Mouse (Mus musculus): ENCODE measurements at regions not wholly inside any gene's neighbourhood (a gene's known extent, or its start where the extent isn't known, plus 50 kb on each side); places are given as distances from the start of the nearest gene placed in this dataset.

DNA sequence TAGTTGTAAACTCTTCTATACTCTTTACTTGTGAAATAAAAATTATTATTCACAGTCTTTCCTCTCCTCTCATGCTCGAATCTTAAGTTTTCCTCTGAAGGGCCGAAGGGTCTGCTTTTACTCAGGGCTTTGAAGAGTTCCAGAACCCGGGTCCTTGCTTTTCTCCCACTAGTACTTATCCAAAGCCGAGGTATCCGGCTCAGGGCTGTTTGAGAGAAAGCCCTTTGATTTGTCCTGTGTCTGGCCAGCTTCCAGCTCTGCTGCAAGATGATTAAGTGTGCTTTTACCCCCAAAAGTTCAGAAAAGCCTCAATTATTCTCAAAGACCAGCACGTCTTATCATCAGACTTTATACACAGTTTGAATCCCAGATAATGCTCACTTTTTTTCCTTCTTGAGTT is 88.7 kb upstream of the Tcf21 start:
- no peak overlapping the region for H3K4me2 ChIP-seq (replicated peaks; ENCODE audit: low read depth, low read length)
- peak; percentile 84; the same call in 1 of the 2 replicates for ATAC-seq (ENCODE audit: insufficient number of reproducible peaks, insufficient read depth, low FRiP score, low read depth)
- 0 out of 2 replicates have a peak, but pooled peaks cover 9% of the 10 kb centered on the region for H3K4me1 ChIP-seq (ENCODE audit: control insufficient read depth, insufficient read depth, low read length)
- H3K36me3 ChIP-seq (ENCODE audit: control insufficient read depth, insufficient read depth, low read length), result no peaks in the 10 kb centered on the region
- no peak overlapping the region for H3K9ac ChIP-seq (replicated peaks; ENCODE audit: low read depth, low read length)
- WGBS, result 33% methylated on average over 6 of the region's 6 CpGs
- peak overlapping the region; percentile 61; the same call in 1 of the 2 replicates for H3K27ac ChIP-seq (ENCODE audit: low read length)
- no peaks in the 10 kb centered on the region for H3K27me3 ChIP-seq (ENCODE audit: control insufficient read depth, insufficient read depth, low read length)
- H3K4me3 ChIP-seq (ENCODE audit: low read depth, low read length), result no peak overlapping the region
- no peaks in the 10 kb centered on the region for H3K9me3 ChIP-seq (ENCODE audit: control insufficient read depth, low read depth, low read length)

DNA sequence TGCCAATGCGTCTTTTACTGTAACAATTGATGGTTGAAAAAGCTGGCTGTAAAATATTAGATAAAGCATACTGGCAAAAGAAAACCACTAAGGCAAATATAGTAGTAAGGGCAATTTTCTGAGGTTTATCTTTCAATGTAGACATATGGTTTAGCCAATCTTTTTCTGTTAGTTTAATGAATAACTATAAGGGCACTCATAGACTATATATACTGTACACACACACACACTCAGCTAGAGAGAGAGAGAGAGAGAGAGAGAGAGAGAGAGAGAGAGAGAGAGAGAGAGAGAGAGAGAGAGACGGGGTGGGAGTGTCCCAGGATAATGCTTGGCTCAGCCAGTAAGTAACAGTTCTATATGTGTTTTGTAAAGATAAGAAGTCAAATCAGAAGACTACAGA is 85.3 kb upstream of the Tcf21 start:
- WGBS, result 81% methylated on average over 2 of the region's 2 CpGs

DNA sequence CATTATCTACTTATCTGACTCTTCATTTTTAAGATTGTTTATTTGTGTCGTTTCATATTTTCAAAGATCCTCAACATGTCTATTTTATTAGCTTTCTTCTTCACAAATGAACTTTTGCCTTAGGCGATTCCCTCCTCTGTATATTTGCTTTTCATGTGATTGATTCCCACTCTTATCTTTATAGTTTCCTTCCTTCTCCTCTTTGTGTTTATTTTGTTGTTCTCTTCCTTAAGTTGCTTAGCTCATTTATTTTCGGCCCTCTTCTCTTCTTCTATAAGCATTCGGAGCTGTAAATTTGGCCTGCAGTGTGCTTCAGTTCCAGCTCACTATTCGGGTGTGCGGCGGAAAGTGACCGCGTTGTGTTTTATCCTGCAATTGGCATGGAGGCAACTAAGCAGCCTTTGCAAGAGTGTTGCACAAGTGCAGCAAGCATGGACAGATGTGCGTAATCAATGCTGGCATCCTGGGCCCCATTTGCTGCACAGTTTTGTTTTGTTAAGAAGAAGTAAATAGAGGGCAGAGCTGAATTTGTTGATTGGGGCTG is 73.5 kb upstream of the Tcf21 start:
- no peaks in the 10 kb centered on the region for H3K36me3 ChIP-seq (ENCODE audit: control insufficient read depth, insufficient read depth, low read length)
- H3K4me2 ChIP-seq (replicated peaks; ENCODE audit: low read depth, low read length), result no peak overlapping the region
- H3K9ac ChIP-seq (replicated peaks; ENCODE audit: low read depth, low read length), result no peak overlapping the region
- H3K4me3 ChIP-seq (ENCODE audit: low read depth, low read length), result no peak overlapping the region
- H3K9me3 ChIP-seq (ENCODE audit: control insufficient read depth, low read depth, low read length), result no peaks in the 10 kb centered on the region
- ATAC-seq (ENCODE audit: insufficient number of reproducible peaks, insufficient read depth, low FRiP score, low read depth), result no peak
- H3K27me3 ChIP-seq (ENCODE audit: control insufficient read depth, insufficient read depth, low read length), result no peaks in the 10 kb centered on the region
- H3K27ac ChIP-seq (ENCODE audit: low read length), result no peak overlapping the region
- no peaks in the 10 kb centered on the region for H3K4me1 ChIP-seq (ENCODE audit: control insufficient read depth, insufficient read depth, low read length)
- WGBS, result 38% methylated on average over 10 of the region's 10 CpGs

More for the DNA sequence above, 85.3 kb upstream of the Tcf21 start:
- no peaks in the 10 kb centered on the region for H3K36me3 ChIP-seq (ENCODE audit: control insufficient read depth, insufficient read depth, low read length)
- no peak overlapping the region for H3K4me2 ChIP-seq (replicated peaks; ENCODE audit: low read depth, low read length)
- no peaks in the 10 kb centered on the region for H3K27me3 ChIP-seq (ENCODE audit: control insufficient read depth, insufficient read depth, low read length)
- H3K4me1 ChIP-seq (ENCODE audit: control insufficient read depth, insufficient read depth, low read length), result 0 out of 2 replicates have a peak, but pooled peaks cover 6% of the 10 kb centered on the region
- no peak for ATAC-seq (ENCODE audit: insufficient number of reproducible peaks, insufficient read depth, low FRiP score, low read depth)
- no peak overlapping the region for H3K4me3 ChIP-seq (ENCODE audit: low read depth, low read length)
- no peak overlapping the region for H3K27ac ChIP-seq (ENCODE audit: low read length)
- H3K9ac ChIP-seq (replicated peaks; ENCODE audit: low read depth, low read length), result no peak overlapping the region
- H3K9me3 ChIP-seq (ENCODE audit: control insufficient read depth, low read depth, low read length), result no peaks in the 10 kb centered on the region

DNA sequence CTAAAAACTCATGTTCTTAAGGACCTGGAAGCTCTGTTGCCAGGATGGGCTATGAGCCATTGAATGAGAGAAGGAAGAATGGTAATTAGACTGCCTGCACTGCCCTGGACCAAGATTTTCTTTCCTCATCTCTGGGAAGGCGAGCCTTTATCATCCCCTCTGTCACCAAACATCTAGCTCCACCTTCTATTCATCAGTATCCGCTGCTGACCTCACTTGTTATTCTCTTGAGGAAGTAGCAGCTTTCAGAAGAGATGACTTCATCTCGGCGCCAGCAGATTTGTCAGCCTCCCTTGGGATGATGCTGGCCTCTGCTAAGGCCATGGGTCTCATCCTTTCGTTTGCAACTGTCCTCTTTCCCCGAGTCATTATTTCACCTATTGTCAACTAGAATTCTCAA is 67.5 kb upstream of the Tcf21 start:
- no peak overlapping the region for H3K4me2 ChIP-seq (replicated peaks; ENCODE audit: low read depth, low read length)
- ATAC-seq (ENCODE audit: insufficient number of reproducible peaks, insufficient read depth, low FRiP score, low read depth), result no peak

DNA sequence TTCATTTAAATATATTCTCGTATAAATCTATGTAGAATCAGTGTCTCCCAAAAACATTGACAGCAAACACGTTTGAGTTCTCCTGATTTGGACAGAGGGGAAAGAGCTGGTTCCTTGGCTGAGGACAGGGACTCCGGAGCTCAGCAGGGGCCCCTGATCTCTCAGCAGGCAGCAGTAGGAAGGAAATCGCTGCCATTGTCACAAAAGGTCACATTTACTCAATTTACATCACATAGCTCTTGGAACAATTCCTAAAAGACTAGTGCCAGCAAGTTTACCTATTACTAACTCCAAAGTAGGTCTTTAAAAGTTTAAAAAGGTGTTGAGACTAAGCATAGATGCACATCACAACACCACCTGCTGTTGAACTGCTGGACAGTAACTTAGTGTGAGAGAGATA is 59.7 kb upstream of the Tcf21 start:
- Histone ChIP-seq H3K4me3 (ENCODE audit: low read depth, low read length) (no peak overlapping the region), H3K9ac (replicated peaks; ENCODE audit: low read depth, low read length) (no peak overlapping the region), H3K4me1 (ENCODE audit: control insufficient read depth, insufficient read depth, low read length) (peaks cover 13% of the 10 kb centered on the region), H3K36me3 (ENCODE audit: control insufficient read depth, insufficient read depth, low read length) (no peaks in the 10 kb centered on the region), H3K9me3 (ENCODE audit: control insufficient read depth, low read depth, low read length) (no peaks in the 10 kb centered on the region), H3K4me2 (replicated peaks; ENCODE audit: low read depth, low read length) (no peak overlapping the region), H3K27ac (ENCODE audit: low read length) (no peak overlapping the region), H3K27me3 (ENCODE audit: control insufficient read depth, insufficient read depth, low read length) (no peaks in the 10 kb centered on the region)
- no peak for ATAC-seq (ENCODE audit: insufficient number of reproducible peaks, insufficient read depth, low FRiP score, low read depth)
- WGBS, result 48% methylated on average over 4 of the region's 4 CpGs

More for the DNA sequence above, 67.5 kb upstream of the Tcf21 start:
- Histone ChIP-seq H3K4me1 (ENCODE audit: control insufficient read depth, insufficient read depth, low read length) (no peaks in the 10 kb centered on the region), H3K9ac (replicated peaks; ENCODE audit: low read depth, low read length) (no peak overlapping the region), H3K27ac (ENCODE audit: low read length) (no peak overlapping the region), H3K36me3 (ENCODE audit: control insufficient read depth, insufficient read depth, low read length) (no peaks in the 10 kb centered on the region), H3K4me3 (ENCODE audit: low read depth, low read length) (no peak overlapping the region), H3K9me3 (ENCODE audit: control insufficient read depth, low read depth, low read length) (no peaks in the 10 kb centered on the region), H3K27me3 (ENCODE audit: control insufficient read depth, insufficient read depth, low read length) (no peaks in the 10 kb centered on the region)
- WGBS, result 68% methylated on average over 6 of the region's 6 CpGs

DNA sequence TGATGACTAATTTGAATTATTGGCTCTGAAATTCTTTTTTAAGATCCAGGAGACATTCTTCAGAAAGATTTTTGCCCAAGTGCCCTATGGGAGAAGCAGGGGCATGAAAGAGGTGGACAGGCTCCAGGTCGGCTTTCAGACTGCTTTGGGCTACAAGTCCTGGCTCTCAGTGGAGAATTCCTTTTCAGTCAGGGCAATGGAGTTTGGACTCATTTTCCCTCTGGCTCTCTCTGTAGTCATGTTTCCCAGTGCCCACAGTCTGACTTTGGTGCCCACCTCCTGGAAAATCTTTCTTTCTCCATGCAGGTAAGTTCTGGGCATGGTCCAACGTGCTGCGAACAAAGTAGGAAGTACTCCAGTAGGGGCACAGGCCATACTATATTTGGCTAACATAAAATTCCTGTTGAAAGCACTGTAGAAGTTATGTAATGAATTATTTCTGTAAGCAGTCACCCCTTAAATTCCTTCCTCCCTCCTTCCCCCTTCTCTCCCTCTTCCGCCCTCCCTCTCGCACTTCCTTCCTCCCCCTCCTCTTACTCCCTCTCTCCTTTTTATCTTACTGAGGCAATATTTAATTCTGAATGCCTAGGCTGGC is 57.7 kb upstream of the Tcf21 start:
- Histone ChIP-seq H3K27ac (ENCODE audit: low read length) (no peak overlapping the region), H3K4me1 (ENCODE audit: control insufficient read depth, insufficient read depth, low read length) (peaks cover 19% of the 10 kb centered on the region), H3K4me3 (ENCODE audit: low read depth, low read length) (no peak overlapping the region), H3K9me3 (ENCODE audit: control insufficient read depth, low read depth, low read length) (no peaks in the 10 kb centered on the region), H3K4me2 (replicated peaks; ENCODE audit: low read depth, low read length) (no peak overlapping the region), H3K27me3 (ENCODE audit: control insufficient read depth, insufficient read depth, low read length) (no peaks in the 10 kb centered on the region), H3K36me3 (ENCODE audit: control insufficient read depth, insufficient read depth, low read length) (no peaks in the 10 kb centered on the region), H3K9ac (replicated peaks; ENCODE audit: low read depth, low read length) (no peak overlapping the region)
- 57% methylated on average over 5 of the region's 5 CpGs for WGBS
- no peak for ATAC-seq (ENCODE audit: insufficient number of reproducible peaks, insufficient read depth, low FRiP score, low read depth)

DNA sequence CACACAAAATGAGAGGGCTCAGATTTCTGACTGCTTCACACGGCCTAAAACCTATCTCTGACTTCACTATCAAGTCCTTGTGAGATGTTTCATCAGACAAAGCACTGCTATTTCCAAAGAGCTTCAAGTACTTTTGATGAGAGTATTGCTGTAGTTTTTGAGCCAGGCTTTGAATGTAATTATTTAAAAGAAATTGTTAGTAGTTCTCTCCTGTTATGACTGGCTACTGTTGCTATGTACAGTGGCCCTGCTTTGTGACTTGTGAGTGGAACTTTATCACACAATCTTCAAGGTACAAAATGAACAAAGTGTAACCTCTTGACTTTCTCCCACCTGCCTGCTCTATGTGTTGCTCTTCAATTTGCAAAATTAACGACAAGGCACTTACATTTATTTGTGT is 57.1 kb upstream of the Tcf21 start:
- H3K4me2 ChIP-seq (replicated peaks; ENCODE audit: low read depth, low read length), result no peak overlapping the region
- no peak for ATAC-seq (ENCODE audit: insufficient number of reproducible peaks, insufficient read depth, low FRiP score, low read depth)
- H3K9ac ChIP-seq (replicated peaks; ENCODE audit: low read depth, low read length), result no peak overlapping the region
- no peaks in the 10 kb centered on the region for H3K36me3 ChIP-seq (ENCODE audit: control insufficient read depth, insufficient read depth, low read length)
- no peak overlapping the region for H3K4me3 ChIP-seq (ENCODE audit: low read depth, low read length)
- 46% methylated on average over 2 of the region's 2 CpGs for WGBS
- no peaks in the 10 kb centered on the region for H3K9me3 ChIP-seq (ENCODE audit: control insufficient read depth, low read depth, low read length)
- H3K4me1 ChIP-seq (ENCODE audit: control insufficient read depth, insufficient read depth, low read length), result peaks cover 20% of the 10 kb centered on the region
- no peaks in the 10 kb centered on the region for H3K27me3 ChIP-seq (ENCODE audit: control insufficient read depth, insufficient read depth, low read length)
- H3K27ac ChIP-seq (ENCODE audit: low read length), result no peak overlapping the region

DNA sequence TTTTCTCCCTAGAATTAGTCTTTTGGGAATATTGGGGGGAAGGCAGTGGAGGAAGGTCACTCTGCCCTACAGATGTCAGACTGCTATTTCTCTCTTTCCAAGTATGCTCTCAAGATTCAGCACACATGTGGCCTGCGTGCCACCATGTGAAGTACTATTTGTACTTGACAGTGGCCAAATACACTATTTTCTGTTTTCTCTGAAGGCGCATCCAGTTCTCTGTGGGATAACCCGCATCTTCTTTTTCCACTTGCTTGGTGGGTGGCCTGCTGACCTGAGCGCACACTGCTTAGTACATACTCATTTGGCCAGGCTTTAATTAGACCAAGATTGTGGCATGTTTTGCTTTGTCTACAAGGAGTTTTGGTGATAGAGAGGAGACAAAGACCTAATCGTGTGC is 55.7 kb upstream of the Tcf21 start:
- H3K9ac ChIP-seq (replicated peaks; ENCODE audit: low read depth, low read length), result no peak overlapping the region
- no peaks in the 10 kb centered on the region for H3K9me3 ChIP-seq (ENCODE audit: control insufficient read depth, low read depth, low read length)
- H3K36me3 ChIP-seq (ENCODE audit: control insufficient read depth, insufficient read depth, low read length), result no peaks in the 10 kb centered on the region
- no peaks in the 10 kb centered on the region for H3K27me3 ChIP-seq (ENCODE audit: control insufficient read depth, insufficient read depth, low read length)
- ATAC-seq (ENCODE audit: insufficient number of reproducible peaks, insufficient read depth, low FRiP score, low read depth), result no peak
- no peak overlapping the region for H3K4me2 ChIP-seq (replicated peaks; ENCODE audit: low read depth, low read length)
- H3K4me1 ChIP-seq (ENCODE audit: control insufficient read depth, insufficient read depth, low read length), result peaks cover 20% of the 10 kb centered on the region
- H3K27ac ChIP-seq (ENCODE audit: low read length), result no peak overlapping the region
- WGBS, result 78% methylated on average over 5 of the region's 5 CpGs
- no peak overlapping the region for H3K4me3 ChIP-seq (ENCODE audit: low read depth, low read length)

DNA sequence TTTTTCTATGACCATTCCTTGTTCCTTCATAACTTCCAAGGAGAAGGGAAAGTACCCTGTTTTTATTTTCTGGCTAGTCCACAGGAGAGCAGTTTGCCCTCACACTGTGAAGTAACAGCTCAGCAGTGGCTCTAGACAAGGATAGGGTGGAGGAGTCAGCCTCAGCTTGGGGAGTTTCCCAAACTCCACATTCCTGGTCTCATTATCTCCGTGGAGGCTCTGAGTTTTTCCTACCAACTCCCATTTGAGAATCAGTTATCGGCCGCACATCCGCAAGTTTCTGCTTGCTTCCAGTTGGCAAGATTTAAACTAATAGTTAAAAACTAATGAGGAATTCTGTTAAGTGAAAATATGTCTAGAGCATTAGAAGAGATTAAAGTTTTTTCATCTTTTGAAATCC is 55.2 kb upstream of the Tcf21 start:
- Histone ChIP-seq H3K9ac (replicated peaks; ENCODE audit: low read depth, low read length) (no peak overlapping the region), H3K27me3 (ENCODE audit: control insufficient read depth, insufficient read depth, low read length) (no peaks in the 10 kb centered on the region), H3K9me3 (ENCODE audit: control insufficient read depth, low read depth, low read length) (no peaks in the 10 kb centered on the region), H3K4me3 (ENCODE audit: low read depth, low read length) (no peak overlapping the region), H3K27ac (ENCODE audit: low read length) (no peak overlapping the region), H3K36me3 (ENCODE audit: control insufficient read depth, insufficient read depth, low read length) (no peaks in the 10 kb centered on the region), H3K4me2 (replicated peaks; ENCODE audit: low read depth, low read length) (no peak overlapping the region), H3K4me1 (ENCODE audit: control insufficient read depth, insufficient read depth, low read length) (peaks cover 20% of the 10 kb centered on the region)
- ATAC-seq (ENCODE audit: insufficient number of reproducible peaks, insufficient read depth, low FRiP score, low read depth), result no peak
- WGBS, result 66% methylated on average over 4 of the region's 4 CpGs
